Mouse (Mus musculus) kidney, postnatal 10 days (tissue): ENCODE data around the gene Top1.

Experiments
- DNase-seq: peaks from one replicate; pipeline ENCODE4 v3.0.0; 2021; ENCODE audit warnings: mixed read lengths

The Top1 gene

DNA sequence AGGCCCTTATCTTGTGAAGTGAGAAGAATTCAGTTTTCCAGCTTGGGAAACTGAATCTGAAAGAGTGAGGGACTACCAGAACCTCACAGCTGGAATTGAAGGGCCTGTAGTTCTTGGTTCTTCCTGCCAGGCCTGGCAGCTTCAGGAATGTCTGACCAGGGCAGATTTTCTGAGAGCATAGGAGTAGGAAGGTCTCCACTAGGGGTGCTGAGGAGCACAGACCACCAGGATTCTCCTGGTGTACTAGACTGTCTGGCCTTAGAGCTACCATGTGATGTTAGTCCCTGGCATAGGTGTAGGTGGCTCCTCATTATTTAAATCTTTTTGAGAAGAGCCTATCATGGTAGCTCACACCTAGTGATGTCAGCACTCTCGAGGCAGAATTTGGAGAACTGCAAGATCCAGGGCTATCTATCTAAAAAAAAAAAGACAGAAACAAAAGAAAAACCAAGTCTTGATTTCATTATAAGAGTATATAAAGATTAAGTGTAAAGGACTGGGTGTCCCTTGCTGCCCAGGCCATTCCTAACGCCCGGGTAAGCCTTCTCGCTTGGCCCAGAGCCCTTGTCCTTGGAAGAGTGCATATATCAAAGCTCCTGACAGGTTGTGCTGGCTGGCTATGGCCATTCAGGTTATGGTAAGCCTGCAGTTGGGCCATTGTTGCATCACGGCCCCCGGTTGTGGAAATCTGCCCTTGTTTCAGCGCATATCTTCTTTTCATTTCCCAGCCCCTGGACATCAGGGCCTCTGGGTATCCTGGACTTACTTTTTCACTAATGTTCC lies 98.5 kb downstream of the Top1 start:
- peak; percentile 87 for DNase-seq

DNA sequence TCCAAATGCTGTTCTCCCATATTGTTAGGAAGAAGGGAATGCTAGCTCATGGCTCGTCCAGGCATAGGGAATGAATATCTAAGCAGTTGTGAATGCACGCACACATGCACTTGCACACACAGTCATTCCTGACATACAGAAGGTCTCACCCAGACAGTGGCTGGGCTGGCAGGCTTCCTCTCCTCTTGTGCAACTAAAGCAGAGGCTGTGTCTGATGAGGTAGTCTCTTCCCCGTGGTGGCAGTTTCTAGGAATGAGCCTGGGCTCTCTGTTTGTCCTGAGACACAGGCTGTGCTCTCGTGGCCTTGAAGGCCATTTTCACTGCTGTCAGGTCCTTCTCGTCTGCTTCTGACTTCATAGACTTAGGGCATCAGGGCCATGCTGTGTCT lies 99.1 kb downstream of the Top1 start:
- no peak for DNase-seq

DNA sequence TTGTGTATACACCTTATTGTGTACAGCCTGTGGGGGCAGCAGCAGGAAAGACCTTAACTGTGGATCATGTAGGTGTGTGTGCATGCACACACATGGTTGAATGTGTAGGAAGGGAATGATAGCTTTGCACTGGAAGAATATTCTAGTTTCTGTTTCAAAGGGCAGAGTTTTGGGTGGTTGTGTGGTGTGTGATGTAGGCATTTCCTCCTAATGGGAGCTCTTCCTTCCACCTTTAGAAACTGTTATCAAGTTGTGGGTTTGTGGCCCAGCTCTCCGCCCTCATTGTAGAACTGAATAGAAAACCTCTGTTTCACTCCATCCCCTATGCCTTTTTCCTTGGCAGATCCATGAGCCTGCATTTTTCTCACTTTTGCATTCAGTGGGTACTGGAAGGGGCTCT lies 99.8 kb downstream of the Top1 start:
- DNase-seq: no peak

DNA sequence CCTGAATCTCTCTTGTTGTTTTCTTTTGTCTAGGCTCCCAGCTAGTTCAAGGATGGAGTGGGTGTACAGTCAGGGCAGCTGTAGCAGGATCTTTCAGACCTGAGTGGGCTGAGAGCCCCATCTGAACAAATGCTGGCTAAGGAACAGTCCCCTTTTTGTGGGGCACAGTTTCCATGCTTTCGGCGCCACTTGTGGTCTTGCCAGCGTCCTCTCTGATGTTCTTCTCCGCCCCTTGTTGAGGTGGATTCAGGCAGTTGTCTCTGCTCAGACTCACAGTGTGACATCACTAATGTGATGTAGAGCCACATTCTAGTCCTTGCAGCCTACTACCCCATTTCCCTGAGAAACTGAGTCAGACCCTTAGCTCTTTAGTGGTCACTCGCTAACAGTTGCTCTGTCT lies 100.9 kb downstream of the Top1 start:
- no peak for DNase-seq

DNA sequence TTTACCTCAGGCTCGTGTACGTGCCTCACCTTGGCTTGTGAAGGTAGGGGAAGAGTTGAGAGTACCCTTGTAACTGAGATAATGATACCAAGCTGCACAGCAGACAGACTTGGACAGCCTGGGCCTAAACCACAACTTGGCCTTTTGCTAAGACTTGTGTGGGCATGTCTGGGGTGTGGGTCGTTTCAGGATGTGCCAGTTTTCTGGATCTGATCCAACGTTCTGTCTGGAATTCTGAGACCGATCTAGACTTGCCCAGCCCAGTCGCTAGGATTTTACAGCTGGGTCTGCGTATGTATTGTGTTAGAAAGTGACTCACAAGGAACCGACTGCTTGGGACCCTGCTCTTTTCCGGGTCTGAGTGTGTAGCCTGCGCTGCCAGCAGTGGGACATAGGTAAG lies 101.4 kb downstream of the Top1 start:
- no peak for DNase-seq

DNA sequence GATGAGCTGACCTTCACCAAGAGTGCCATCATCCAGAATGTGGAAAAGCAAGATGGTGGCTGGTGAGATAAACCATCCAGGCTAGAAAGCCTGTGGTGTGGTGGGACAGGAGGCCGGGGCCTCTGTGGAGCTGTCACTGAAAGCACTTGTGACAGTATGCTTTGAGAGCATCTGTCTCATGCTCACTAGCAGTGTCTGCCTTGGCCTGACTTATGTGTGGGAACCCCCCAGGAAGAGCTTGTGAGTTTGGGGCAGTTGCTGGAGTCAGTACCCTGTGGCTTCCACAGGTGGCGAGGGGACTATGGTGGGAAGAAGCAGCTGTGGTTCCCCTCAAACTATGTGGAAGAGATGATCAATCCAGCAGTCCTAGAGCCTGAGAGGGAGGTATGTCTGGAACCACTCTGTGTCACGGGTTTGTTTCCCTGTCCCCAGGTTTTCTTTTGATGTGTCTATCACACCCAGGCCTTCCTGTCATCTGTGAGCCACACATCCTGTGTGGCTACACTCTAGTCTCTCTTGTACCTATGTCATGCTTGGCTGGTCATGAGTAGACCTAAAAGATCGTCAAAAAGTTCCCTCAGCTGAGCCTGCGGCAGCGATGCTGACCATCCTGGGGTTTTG lies 111.0 kb downstream of the Top1 start:
- no peak for DNase-seq

DNA sequence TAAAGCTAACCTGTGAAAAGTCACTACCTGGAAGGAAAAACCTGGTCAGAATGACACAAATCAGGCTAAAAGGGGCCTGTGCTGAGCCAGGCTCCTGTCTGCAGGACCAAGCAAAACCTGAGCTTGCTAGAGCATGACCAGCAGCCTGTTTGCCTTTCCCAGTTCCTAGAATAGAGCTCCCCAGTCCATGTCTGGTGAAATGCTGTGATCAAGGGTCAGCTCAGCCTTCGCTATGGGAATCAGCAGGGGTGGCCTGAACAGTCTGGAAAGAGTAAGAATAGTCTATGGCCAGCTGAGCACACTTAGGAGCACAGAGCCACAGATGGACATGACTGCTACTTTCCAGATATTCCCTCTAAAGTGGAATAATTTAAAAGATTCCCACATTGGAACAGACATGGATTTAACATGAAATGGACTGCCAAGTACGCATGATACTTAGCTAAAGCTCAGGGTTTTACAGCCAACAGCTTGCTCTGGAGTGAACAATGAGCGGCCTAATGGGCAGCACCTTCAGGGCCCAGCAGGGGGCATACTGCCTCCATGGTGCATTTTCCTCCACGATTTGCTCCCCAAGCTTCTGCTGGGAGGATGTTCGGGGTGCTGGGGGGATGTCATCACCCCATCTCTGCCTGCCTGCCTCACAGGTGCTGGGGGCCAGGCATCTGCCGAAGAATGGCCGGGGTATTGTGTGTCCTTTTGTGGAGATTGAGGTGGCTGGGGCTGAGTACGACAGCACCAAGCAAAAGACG lies 114.9 kb downstream of the Top1 start:
- peak; percentile 71 for DNase-seq

DNA sequence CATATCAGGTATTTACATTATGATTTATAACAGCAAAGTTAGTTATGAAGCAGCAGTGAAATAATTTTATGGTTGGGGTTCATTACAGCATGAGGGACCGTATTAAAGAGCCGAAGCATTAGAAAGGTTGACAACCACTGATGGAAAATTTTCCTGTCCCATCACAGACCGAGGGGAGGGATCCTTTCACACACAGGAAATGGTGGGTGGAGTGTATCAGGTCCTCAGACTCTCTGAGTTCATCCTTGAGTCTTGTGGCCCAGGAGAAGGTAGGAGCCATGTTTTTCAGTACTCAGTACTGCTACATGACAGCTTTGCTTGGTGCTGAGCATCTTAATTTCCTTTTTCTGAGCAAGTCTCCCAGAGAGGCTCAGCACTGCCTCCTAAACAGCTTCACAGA lies 118.1 kb downstream of the Top1 start:
- no peak for DNase-seq

DNA sequence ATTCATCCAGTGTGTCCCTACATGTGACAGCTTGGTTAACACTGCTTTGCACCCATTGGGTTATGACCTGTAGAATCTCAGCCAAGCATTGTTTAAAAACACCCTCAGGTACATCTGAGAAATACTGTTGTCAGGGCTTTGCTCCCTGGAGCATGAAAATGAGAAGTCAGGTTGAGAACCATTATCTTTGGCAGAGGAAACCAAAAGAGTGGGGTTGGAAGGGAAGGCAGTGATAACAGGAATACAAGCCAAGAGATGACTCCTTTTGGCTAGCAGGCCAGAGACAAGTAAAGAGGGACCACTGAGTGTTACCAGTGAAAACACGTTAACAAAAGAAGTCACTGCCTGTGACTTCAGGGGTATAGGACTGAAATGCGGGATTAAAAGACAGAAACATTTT lies 118.7 kb downstream of the Top1 start:
- no peak for DNase-seq

DNA sequence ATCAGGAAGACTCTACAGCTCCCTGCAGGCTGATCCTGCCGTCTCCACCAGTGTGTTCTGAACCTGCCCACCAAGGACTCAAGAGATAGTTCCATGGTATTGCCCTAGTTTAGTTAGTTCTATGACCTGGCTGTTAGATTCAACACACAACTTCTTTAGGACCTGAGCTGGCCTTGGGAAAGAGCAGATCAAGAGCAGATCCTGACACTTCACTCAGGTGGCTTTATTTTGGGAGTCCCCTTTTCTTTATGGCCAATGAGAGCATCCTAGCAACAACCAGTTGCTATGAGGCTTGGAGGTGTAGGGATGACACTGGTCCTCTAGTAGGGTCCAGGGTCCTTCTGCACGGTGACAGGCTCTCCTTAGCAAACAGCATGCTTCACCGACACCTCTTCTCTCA lies 119.4 kb downstream of the Top1 start:
- DNase-seq: no peak

DNA sequence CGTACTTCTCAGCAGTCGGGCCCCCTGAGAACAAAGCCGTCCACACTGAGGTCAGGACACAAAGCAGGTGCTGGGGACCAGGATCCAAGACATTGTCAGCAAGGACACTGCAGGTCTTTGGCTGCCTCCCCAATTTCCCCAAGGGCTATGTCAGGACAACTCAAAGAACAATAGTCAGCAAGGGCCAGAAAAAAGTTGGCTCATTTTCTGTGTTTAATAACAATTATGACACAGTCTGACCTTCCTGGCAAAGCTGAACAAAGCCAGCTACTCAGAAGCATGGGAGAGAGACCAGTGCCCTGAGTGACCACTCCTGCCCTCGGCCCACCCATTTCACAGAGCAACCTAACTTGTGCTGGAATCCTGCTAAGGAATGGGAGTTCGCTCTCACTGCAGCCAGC lies 120.7 kb downstream of the Top1 start:
- peak; percentile 70 for DNase-seq

DNA sequence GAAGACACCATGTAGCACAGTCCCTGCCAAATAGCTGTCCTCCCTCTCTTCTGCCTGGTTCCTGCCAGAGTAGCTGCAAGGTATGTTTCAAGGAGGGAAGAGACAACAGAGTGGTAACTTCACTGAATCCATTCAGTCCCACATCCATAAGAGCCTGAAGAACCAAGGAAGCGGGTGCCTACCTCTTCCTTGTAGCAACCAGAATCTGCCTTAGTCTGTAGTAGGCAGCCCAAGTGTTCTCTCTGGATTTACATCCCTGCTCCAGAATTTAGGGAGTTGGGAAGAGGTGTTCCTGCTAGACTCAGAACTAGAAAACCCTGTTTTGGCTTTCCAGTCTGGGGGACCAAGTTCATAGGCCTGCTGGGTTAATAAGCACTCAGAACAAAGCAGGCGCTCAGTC lies 121.5 kb downstream of the Top1 start:
- DNase-seq: no peak

DNA sequence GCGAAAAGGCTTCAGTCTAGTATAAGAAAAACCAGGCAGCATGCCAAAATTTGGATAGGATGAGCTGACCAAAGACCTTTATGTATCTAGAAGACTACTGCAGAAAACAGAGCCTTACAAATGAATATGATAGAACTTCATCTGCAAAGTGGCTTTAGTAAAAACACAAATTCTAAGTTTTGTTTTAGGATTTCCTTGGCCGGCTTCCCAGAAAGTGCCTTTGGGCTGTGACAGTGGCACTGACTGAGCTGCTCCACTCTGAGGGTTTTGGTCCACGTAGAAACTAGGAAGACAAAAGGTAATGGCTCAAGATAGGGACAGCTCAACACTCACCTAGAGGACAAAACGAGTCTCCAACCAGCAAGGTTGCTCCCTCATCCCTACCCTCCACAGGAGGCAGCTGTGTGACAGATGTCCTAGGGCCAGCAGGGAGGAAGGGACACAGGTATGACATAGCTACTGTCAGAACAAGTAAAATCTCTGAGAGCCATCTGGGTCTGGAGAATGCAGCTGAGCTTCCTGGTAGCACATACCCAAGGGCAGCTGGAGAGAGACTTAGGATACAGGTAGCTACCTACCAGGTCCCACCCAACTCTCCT lies 122.5 kb downstream of the Top1 start:
- DNase-seq: no peak

DNA sequence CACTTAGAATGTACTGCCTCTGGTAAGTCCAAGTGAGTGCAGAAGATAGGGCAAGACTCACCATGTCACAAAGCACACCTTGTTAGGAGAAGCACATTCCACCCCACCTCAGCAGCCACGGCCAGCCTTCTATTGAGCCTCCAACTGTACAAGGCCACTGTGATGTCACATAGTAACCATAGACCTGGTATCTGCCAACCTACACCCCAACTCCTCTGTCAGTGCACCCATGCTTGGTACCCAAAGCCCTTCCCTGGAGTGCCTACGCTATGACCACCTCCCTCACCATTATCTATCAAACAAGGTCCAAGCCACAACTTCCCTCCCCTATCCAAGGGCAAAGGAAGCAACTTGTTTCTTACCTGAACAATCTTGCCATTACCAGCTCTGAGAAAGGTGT lies 123.3 kb downstream of the Top1 start:
- no peak for DNase-seq

DNA sequence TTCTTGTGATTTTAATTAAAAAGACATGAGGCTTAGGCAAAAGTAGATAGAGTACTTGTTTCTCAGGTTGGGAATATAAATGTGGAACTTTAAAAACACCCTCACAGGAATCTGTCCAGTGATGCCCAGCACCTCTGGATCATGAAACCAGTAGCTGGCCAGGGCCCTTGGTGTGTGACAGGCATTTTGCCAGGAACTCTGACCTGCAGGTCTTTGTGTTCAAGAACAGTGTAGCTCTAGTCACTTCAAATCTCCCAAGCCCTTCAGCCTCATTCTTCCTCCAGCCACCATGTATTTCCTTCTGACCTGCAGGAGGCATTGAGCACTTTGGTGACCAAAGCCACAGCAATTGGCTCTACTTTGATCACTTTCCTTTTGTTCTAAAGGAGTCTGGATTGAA lies 124.7 kb downstream of the Top1 start:
- DNase-seq: no peak

DNA sequence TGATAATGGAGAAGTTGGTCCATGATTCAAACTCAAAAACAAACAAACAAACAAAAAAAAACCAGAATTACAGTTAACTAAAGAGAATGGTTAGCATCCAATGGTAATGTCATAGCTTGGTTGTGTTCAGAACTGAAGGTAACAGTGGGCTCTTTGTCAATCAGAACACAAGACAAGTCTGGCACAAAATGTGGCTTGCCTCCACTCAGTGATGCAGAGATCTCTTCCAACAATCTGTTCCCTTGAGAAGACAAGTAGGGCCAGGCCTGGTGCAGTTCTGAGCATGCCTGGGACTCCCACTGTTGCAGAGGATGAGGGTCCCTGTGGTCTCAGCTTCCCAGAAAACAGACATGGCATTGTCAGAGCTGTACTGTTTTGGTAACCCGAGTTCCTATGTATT lies 125.2 kb downstream of the Top1 start:
- no peak for DNase-seq

DNA sequence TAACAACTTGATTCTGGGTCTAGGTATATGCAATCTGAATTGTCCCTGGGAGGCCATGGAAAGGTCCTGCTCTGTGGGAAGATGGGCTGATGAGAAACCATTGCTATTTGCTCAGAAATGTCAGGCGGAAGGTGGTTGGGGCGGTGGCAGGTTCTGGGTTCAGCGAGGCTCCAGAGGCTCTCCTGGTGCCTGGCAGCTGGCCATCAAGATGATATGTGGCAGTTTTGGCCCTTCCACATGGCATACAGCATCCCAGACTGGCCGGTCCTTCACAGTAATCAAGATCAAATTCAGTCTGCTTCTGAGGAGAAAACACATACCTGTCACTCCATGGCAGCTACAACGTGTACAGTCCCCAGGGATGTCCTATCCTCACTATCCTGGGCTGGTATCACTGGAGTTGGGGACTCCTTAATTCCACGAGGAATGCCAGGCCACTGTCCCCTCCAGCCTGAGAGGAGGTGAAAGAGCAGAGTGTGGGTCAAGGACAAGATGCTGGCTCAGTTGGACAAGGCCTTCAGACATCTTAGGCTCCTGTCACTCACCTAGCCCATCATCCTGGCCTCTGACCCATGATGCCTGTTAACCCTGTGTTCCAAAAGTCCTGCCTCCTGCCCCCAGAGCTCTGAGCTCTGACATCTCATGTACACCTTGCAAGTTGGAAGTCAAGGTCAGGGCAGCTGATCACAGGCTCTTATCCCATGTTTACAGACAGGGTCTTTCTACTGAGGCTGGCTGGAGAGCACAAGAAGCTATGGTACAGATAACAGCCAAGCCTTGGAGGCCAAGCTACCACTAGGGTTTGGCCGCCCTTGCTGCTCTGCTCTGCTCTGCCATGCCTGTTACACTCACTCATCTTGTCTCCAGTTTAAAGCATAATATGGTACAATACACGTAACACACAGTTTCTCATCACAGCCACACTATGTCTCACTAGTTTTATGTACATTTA lies 125.9 kb downstream of the Top1 start:
- no peak for DNase-seq
